Mouse (Mus musculus) hindbrain, postnatal 0 days (tissue): ENCODE measurements around the gene Ralb. TPM values are rescaled to one million over a fixed set of nuclear protein-coding genes. Genes with fewer than 3 reads are reported as not detected.

Experiments used
- ATAC-seq: fragments of 200-750 bp; cut with Nextera tagmentation; 2 replicates; pipeline ENCODE4 v1.8.0; 2017; ENCODE audit warnings: mild to moderate bottlenecking, moderate TSS enrichment, moderate library complexity
- DNase-seq: peaks from one replicate; pipeline ENCODE4 v3.0.0-alpha.2; 2015; ENCODE audit warnings: low spot score
- H3K27ac ChIP-seq: fragments of 300-500 bp; sonication (generic); 2 replicates; pipeline ENCODE4 v1.5.1; 2014; ENCODE audit warnings: mild to moderate bottlenecking
- H3K27me3 ChIP-seq: fragments of 300-500 bp; sonication (generic); 2 replicates; pipeline ENCODE4 v1.6.1; 2014; ENCODE audit warnings: low read length, mixed read lengths; ENCODE audit not compliant: insufficient read depth
- H3K36me3 ChIP-seq: fragments of 300-500 bp; sonication (generic); 2 replicates; pipeline ENCODE4 v1.6.1; 2014; ENCODE audit warnings: low read length, mixed read lengths; ENCODE audit not compliant: insufficient read depth
- H3K4me1 ChIP-seq: fragments of 300-500 bp; sonication (generic); 2 replicates; pipeline ENCODE4 v1.6.1; 2014; ENCODE audit warnings: antibody characterized with exemption, low read length, mixed read lengths; ENCODE audit not compliant: insufficient read depth
- H3K4me2 ChIP-seq: fragments of 300-500 bp; sonication (generic); 2 replicates; pipeline ENCODE4 v1.6.1; 2014; ENCODE audit warnings: low read depth, mild to moderate bottlenecking, low read length, moderate library complexity, mixed read lengths
- H3K4me3 ChIP-seq: fragments of 300-500 bp; sonication (generic); 2 replicates; pipeline ENCODE4 v1.5.1; 2014; ENCODE audit warnings: low read length
- H3K9ac ChIP-seq: fragments of 300-500 bp; sonication (generic); replicated peaks from 2 replicates; pipeline ENCODE4 v1.6.1; 2014; ENCODE audit warnings: mild to moderate bottlenecking, low read length, moderate library complexity, mixed read lengths
- H3K9me3 ChIP-seq: fragments of 300-500 bp; sonication (generic); 2 replicates; pipeline ENCODE4 v1.6.1; 2016; ENCODE audit warnings: low read length, mixed read lengths
- CTCF ChIP-seq: IDR thresholded peaks from 2 replicates; pipeline ENCODE4 v1.5.1; 2016; ENCODE audit warnings: antibody characterized with exemption, control low read depth, low read depth
- WGBS: fragments of 180-500 bp; shearing (Covaris S2); extraction: QIAGEN DNeasy Blood & Tissue Kit; methylation state at CpG from one replicate; pipeline ENCODE4 v1.1.7; 2014; 5-methylcytosine and 5-hydroxymethylcytosine counted together
- polyA plus RNA-seq: library from polyadenylated mRNA; unstranded; fragments of >200 nt; fragmentation: Nextera tagmentation; extraction: Ambion mirVana; gene quantifications from 2 replicates; pipeline ENCODE4 v1.2.1, GENCODE M21; 2015
- total RNA-seq: library from RNA; depleted of rRNA; stranded (reverse); fragments of >200 nt; gene quantifications from 2 replicates; pipeline ENCODE4 v1.2.3, GENCODE M21; 2014

Gene Ralb
- total and polyA plus RNA-seq, 2 experiments from 2014 or later, result 43.5 to 62.1 TPM

DNA sequence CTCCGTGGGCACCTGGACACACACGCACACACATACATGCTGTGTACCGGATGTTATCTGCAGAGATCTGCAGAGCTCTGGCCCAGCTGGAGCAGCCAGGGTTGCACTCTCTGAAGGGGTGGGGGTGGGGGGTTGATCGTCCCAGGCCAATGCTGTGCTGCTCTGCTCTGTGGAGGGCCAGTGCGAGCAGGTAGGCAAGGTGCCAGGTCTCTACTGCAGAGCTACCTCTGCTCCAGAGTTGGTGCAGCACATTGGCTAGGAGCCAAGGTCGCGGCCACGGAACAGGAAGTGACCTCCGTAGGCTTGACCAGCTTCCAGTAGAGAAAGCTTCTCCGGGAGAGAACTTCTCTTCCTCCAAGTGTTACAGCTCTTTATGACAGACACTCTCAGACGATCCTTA lies 12.5 kb downstream of the Ralb start:
- no peak for TF ChIP-seq CTCF
- no peak overlapping the region for H3K4me2 ChIP-seq

DNA sequence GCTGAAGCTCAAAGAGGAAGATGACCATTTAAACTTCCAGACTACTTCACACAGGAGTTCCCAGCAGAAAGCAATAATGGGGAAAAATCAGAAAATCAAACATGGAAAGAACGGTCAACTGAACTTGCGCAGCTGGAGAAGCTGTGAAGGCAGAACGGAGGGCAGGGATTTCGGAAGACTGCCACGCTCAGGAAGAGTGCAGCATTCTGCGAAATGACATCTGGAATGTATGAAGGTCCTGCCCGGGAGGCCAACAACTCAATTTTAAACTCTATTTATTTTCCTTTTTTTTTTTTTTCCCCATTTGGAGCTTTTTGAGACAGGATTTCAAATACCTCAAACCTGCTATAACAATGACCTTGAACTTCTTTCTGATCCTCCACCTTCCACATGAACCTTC lies 13.8 kb downstream of the Ralb start:
- DNase-seq, result no peak
- H3K9me3 ChIP-seq, result no peaks in the 10 kb centered on the region
- no peak overlapping the region for H3K9ac ChIP-seq
- WGBS, result 83% methylated on average over 7 of the region's 7 CpGs
- no peak for ATAC-seq
- no peaks in the 10 kb centered on the region for H3K27me3 ChIP-seq
- no peak overlapping the region for H3K4me3 ChIP-seq
- TF ChIP-seq CTCF, result no peak
- no peak overlapping the region for H3K27ac ChIP-seq
- H3K36me3 ChIP-seq, result no peaks in the 10 kb centered on the region
- H3K4me1 ChIP-seq, result peaks cover 12% of the 10 kb centered on the region; the same call in 1 of the 2 replicates
- H3K4me2 ChIP-seq, result no peak overlapping the region

More for the DNA sequence above, 12.5 kb downstream of the Ralb start:
- H3K4me1 ChIP-seq, result peaks cover 12% of the 10 kb centered on the region; the same call in 1 of the 2 replicates
- 55% methylated on average over 11 of the region's 11 CpGs for WGBS
- no peaks in the 10 kb centered on the region for H3K9me3 ChIP-seq
- no peak overlapping the region for H3K9ac ChIP-seq
- ATAC-seq, result peak; percentile 41; the same call in 1 of the 2 replicates
- no peak for DNase-seq
- H3K27ac ChIP-seq, result peak overlapping the region; percentile 32; the same call in 1 of the 2 replicates
- no peaks in the 10 kb centered on the region for H3K27me3 ChIP-seq
- no peak overlapping the region for H3K4me3 ChIP-seq
- H3K36me3 ChIP-seq, result no peaks in the 10 kb centered on the region

DNA sequence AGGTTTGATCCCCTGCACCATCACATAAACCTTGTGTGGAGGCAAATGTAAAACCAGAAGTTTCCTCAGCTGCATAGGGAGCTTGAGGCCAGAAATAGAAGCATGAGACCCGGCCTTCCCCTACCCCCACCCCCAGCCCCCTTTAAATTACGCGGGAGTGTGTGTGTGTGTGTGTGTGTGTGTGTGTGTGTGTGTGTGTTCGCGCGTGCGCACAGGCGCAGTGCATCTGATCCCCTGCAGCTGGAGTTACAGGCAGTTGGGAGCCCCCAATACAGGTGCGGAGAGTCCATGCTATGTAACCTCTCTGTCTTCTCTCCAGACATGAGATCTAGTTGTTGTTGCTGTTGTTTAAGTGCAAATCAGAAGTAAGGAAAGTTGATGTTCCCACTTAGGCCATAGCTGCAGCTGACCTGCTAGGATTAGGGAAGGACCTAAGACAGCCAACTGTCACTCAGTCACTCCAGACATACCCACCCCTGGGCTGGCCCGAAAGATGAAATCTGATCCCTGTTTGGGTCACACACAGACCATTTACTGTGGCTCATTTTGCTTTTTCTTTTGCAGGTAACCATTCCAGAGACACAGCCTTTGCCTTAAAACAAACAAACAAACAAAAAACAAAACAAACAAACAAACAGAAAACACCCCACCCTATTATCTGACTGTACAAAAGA lies 16.5 kb downstream of the Ralb start:
- ATAC-seq, result no peak
- 52% methylated on average over 10 of the region's 10 CpGs for WGBS
- no peaks in the 10 kb centered on the region for H3K36me3 ChIP-seq

DNA sequence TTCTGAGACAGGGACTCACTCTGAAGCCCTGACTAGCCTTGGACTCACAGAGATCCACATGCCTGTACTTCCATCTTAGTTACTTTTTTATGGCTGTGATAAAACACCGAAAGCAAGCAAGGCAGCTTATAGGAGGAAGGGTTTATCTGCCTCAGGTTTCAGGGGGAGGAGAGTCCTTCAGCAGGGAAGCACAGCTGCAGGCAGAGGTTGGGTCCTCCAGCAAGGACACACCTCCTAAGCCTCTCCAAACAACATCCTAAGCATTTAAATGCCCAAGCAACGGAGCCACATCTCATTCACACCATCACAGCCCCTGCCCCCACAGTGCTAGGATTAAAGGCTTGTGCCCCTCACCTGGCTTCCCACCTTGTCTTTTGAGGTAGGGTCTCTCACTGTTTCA lies 18.8 kb downstream of the Ralb start:
- Histone ChIP-seq H3K9ac (no peak overlapping the region), H3K9me3 (no peaks in the 10 kb centered on the region), H3K27me3 (no peaks in the 10 kb centered on the region), H3K4me2 (no peak overlapping the region), H3K4me1 (no peaks in the 10 kb centered on the region), H3K4me3 (no peak overlapping the region), H3K36me3 (no peaks in the 10 kb centered on the region), H3K27ac (no peak overlapping the region)
- DNase-seq (no peak), ATAC-seq (no peak)
- no peak for TF ChIP-seq CTCF
- WGBS, result 43% methylated on average over 2 of the region's 2 CpGs

More for the DNA sequence above, 16.5 kb downstream of the Ralb start:
- Histone ChIP-seq H3K4me1 (0 out of 2 replicates have a peak, but pooled peaks cover 4% of the 10 kb centered on the region), H3K4me3 (no peak overlapping the region), H3K9ac (no peak overlapping the region), H3K27ac (no peak overlapping the region), H3K9me3 (no peaks in the 10 kb centered on the region), H3K27me3 (no peaks in the 10 kb centered on the region), H3K4me2 (no peak overlapping the region)
- no peak for DNase-seq
- TF ChIP-seq CTCF, result no peak

DNA sequence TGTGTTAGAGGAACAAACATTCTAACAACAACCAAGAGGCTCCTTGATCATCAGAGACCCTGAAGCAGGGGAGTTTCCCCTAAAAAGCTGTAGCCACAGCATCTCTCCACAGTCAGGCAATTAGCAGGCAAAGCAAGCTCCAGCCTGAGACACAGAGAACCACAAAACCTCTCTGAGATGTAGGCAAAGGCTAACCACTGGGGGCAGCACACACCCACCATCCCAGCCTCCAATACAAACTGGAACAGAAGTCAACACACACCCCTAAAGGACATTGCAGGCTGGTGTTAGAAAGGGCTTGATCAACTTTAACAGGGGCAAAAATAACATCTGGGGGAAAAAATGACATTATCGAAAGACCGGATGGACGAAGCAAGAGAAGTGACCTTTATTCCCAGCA lies 20.1 kb downstream of the Ralb start:
- peak; percentile 70 for DNase-seq
- peak; percentile 84 for TF ChIP-seq CTCF
- Histone ChIP-seq H3K36me3 (no peaks in the 10 kb centered on the region), H3K4me3 (no peak overlapping the region), H3K27me3 (no peaks in the 10 kb centered on the region), H3K27ac (no peak overlapping the region), H3K4me2 (no peak overlapping the region), H3K9ac (no peak overlapping the region), H3K4me1 (no peaks in the 10 kb centered on the region), H3K9me3 (no peaks in the 10 kb centered on the region)
- ATAC-seq, result peak; percentile 73
- WGBS, result 59% methylated on average over 3 of the region's 3 CpGs

DNA sequence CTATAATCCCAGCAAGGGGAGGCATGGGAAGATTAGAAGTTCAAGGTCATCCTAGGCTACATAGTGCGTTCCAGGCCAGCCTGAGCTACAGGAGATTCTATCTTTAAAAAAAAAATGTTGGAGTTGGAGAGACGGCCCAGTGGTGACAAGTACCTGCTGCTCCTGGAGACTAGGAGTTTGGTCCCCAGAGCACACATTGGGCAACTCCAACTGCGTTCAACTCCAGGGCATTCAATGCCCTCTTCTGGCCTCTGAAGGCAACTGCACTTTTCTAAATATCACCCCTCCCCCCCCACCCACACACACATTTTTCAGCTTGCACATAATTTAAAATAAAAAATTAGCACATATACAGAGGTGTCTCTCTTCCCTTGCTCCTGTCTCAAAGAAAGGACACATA lies 21.7 kb downstream of the Ralb start:
- no peaks in the 10 kb centered on the region for H3K9me3 ChIP-seq
- peak; percentile 47 for TF ChIP-seq CTCF
- H3K4me2 ChIP-seq, result no peak overlapping the region
- WGBS, result 63% methylated on average over 3 of the region's 3 CpGs
- no peaks in the 10 kb centered on the region for H3K4me1 ChIP-seq
- H3K4me3 ChIP-seq, result no peak overlapping the region
- no peak overlapping the region for H3K27ac ChIP-seq
- H3K27me3 ChIP-seq, result no peaks in the 10 kb centered on the region
- ATAC-seq, result no peak
- H3K9ac ChIP-seq, result no peak overlapping the region
- H3K36me3 ChIP-seq, result no peaks in the 10 kb centered on the region
- peak; percentile 30 for DNase-seq
